Mouse (Mus musculus) limb, embryonic 11.5 days (tissue): Measurements from ENCODE around the gene Ppp4r4. TPM values are rescaled to one million over a fixed set of nuclear protein-coding genes. Genes with fewer than 3 reads are reported as not detected.
"Not testable (repeated sequence)": the region's sequence is repeated elsewhere in the genome, so short reads cannot be mapped to it uniquely, and the experiment has no call there.

ENCODE experiments used
- ATAC-seq: fragments of 200-750 bp; cut with Nextera tagmentation; 2 replicates; pipeline ENCODE4 v1.8.0; 2017; ENCODE audit warnings: low read depth; ENCODE audit not compliant: insufficient number of reproducible peaks, low FRiP score, low TSS enrichment
- DNase-seq: peaks from one replicate; pipeline ENCODE4 v3.0.0-alpha.2; 2015; ENCODE audit warnings: low spot score
- H3K27ac ChIP-seq: fragments of 300-500 bp; sonication (generic); replicated peaks from 2 replicates; pipeline ENCODE4 v1.5.1; 2014; ENCODE audit warnings: low read depth, mild to moderate bottlenecking, low read length
- H3K27me3 ChIP-seq: fragments of 300-500 bp; sonication (generic); 2 replicates; pipeline ENCODE4 v1.6.1; 2014; ENCODE audit warnings: mild to moderate bottlenecking, low read length, mixed read lengths; ENCODE audit not compliant: control insufficient read depth, insufficient read depth
- H3K36me3 ChIP-seq: fragments of 300-500 bp; sonication (generic); 2 replicates; pipeline ENCODE4 v1.6.1; 2014; ENCODE audit warnings: mild to moderate bottlenecking, low read length, moderate library complexity, mixed read lengths; ENCODE audit not compliant: control insufficient read depth, insufficient read depth
- H3K4me1 ChIP-seq: fragments of 300-500 bp; sonication (generic); 2 replicates; pipeline ENCODE4 v1.6.1; 2014; ENCODE audit warnings: low read length, mixed read lengths; ENCODE audit not compliant: control insufficient read depth, insufficient read depth
- H3K4me2 ChIP-seq: fragments of 300-500 bp; sonication (generic); 2 replicates; pipeline ENCODE4 v1.6.1; 2014; ENCODE audit warnings: low read depth, mild to moderate bottlenecking, moderate library complexity; ENCODE audit not compliant: severe bottlenecking
- H3K4me3 ChIP-seq: fragments of 300-500 bp; sonication (generic); 2 replicates; pipeline ENCODE4 v1.5.1; 2014; ENCODE audit warnings: low read depth, low read length
- H3K9ac ChIP-seq: fragments of 300-500 bp; sonication (generic); 2 replicates; pipeline ENCODE4 v1.6.1; 2014; ENCODE audit warnings: mild to moderate bottlenecking, low read length
- H3K9me3 ChIP-seq: fragments of 300-500 bp; sonication (generic); 2 replicates; pipeline ENCODE4 v1.6.1; 2016; ENCODE audit warnings: low read length; ENCODE audit not compliant: control insufficient read depth
- WGBS: fragments of 180-500 bp; shearing (Covaris S2); extraction: QIAGEN DNeasy Blood & Tissue Kit; methylation state at CpG from one replicate; pipeline ENCODE4 v1.1.7; 2014; 5-methylcytosine and 5-hydroxymethylcytosine counted together
- polyA plus RNA-seq: library from polyadenylated mRNA; unstranded; fragments of >200 nt; fragmentation: Nextera tagmentation; extraction: Ambion mirVana; gene quantifications from 2 replicates; pipeline ENCODE4 v1.2.1, GENCODE M21; 2014

The Ppp4r4 gene
- polyA plus RNA-seq, 1 experiment from 2014 or later: 2.2 TPM

DNA sequence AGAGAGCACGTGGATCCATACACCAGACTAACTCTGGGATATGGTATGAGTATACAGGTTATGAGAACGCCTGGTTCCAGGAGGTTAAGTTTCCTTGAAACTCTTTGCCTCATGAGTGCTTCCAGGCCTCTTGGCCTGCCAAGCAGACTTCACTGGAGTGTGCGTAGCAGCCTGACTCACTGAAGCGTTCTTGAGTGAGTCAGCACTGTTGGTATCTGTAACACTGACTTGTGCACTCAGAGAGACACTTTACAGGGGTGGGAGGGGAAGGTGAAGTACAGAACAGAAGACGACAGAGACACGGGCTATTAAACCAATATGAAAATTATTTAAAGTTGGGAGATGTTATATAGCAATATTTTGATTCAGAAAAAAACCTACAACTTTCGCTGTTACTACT lies 33.1 kb downstream of the Ppp4r4 start:
- Histone ChIP-seq H3K9me3 (no peaks in the 10 kb centered on the region), H3K9ac (no peak overlapping the region), H3K4me2 (no peak overlapping the region), H3K36me3 (no peaks in the 10 kb centered on the region), H3K4me1 (no peaks in the 10 kb centered on the region), H3K4me3 (no peak overlapping the region), H3K27ac (no peak overlapping the region), H3K27me3 (no peaks in the 10 kb centered on the region)
- no peak for ATAC-seq
- DNase-seq: no peak
- WGBS: 86% methylated on average over 7 of the region's 7 CpGs

DNA sequence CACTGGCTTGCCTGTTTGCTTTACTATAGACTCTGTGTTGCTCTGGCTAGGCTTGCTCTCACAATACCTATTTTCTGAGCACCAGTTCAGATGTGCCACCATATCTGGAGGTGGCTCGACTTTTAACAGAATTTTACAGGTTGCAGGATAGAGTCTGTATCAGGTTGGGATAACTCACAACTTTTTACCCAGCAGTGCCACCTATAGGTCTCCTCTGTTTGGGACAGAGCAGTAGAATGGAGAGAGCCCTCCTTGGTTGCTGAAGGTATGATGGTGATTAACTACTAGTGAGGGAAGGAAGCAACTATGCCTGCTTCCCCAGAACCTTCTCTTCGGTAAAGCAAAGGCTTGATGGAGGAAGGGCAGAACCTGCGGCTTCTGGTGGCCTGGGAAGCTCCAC lies 35.0 kb downstream of the Ppp4r4 start:
- Histone ChIP-seq H3K9me3 (no peaks in the 10 kb centered on the region), H3K4me3 (no peak overlapping the region), H3K9ac (no peak overlapping the region), H3K36me3 (no peaks in the 10 kb centered on the region), H3K27me3 (no peaks in the 10 kb centered on the region), H3K4me2 (no peak overlapping the region), H3K4me1 (no peaks in the 10 kb centered on the region), H3K27ac (no peak overlapping the region)
- no peak for ATAC-seq
- no peak for DNase-seq
- WGBS: 73% methylated on average over 3 of the region's 3 CpGs

DNA sequence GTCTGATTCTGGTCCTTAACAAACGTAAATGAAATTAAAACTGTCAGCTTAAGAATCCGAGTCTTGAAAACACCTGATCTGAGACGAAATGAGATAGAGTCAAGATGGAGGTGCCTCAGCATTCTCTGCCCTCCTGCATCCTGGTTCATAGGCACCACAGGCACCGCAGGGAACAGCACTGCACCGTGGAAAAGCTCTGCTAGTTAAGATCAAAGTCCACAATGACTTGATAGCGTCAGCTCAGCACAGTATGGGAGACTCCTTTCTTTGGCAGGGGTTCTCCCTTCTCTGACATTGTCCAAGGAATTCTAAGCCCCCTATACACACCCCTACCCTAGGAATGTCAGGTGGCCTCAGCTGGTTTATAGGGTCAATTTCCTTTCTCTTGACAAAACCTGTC lies 37.6 kb downstream of the Ppp4r4 start:
- Histone ChIP-seq H3K27ac (no peak overlapping the region), H3K9ac (no peak overlapping the region), H3K9me3 (no peaks in the 10 kb centered on the region), H3K27me3 (no peaks in the 10 kb centered on the region), H3K4me2 (no peak overlapping the region), H3K4me3 (no peak overlapping the region), H3K36me3 (no peaks in the 10 kb centered on the region), H3K4me1 (no peaks in the 10 kb centered on the region)
- DNase-seq (no peak), ATAC-seq (no peak)
- 60% methylated on average over 6 of the region's 6 CpGs for WGBS

DNA sequence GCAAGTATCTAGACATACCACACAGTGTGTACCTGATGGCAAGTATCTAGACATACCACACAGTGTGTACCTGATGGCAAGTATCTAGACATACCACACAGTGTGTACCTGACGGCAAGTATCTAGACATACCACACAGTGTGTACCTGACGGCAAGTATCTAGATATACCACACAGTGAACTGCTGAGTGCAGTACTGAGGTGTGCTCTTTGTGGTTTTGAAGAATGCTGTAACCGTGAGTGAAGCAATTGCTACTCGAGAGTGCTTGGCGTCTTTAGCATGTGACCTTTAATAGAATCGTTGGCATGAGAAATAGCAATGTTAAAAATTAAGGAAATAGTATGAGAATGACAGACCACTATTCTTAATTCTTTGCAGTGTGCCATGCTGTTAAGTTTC lies 46.1 kb downstream of the Ppp4r4 start:
- H3K9me3 ChIP-seq, H3K4me1 ChIP-seq, H3K4me2 ChIP-seq, H3K27ac ChIP-seq, H3K27me3 ChIP-seq, DNase-seq, H3K36me3 ChIP-seq, ATAC-seq, H3K4me3 ChIP-seq, H3K9ac ChIP-seq: not testable (repeated sequence)
- WGBS: 90% methylated on average over 6 of the region's 6 CpGs

DNA sequence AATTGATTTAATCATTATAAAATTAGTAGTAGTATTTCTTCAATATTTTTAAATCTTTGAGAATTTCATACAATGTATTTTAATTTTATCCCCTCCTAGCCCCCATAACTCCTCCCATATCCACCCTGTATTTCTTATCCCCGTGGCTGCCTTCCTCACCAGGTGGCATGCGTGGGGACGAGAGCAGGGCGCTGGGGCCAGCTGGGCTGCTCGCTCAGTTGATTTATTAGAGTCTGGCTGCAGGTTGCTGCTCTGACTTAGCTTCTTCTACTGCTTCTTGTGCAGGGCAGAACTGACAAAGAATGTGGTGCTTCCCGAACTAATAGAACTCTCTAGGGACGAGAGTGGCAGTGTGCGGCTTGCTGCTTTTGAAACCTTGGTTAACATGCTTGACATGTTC lies 51.7 kb downstream of the Ppp4r4 start:
- no peaks in the 10 kb centered on the region for H3K4me1 ChIP-seq
- H3K9me3 ChIP-seq: no peaks in the 10 kb centered on the region
- no peak overlapping the region for H3K9ac ChIP-seq
- no peak for ATAC-seq
- WGBS: 59% methylated on average over 8 of the region's 8 CpGs
- no peak overlapping the region for H3K4me3 ChIP-seq
- H3K27ac ChIP-seq: no peak overlapping the region
- H3K27me3 ChIP-seq: no peaks in the 10 kb centered on the region
- DNase-seq: no peak
- no peak overlapping the region for H3K4me2 ChIP-seq
- H3K36me3 ChIP-seq: no peaks in the 10 kb centered on the region

DNA sequence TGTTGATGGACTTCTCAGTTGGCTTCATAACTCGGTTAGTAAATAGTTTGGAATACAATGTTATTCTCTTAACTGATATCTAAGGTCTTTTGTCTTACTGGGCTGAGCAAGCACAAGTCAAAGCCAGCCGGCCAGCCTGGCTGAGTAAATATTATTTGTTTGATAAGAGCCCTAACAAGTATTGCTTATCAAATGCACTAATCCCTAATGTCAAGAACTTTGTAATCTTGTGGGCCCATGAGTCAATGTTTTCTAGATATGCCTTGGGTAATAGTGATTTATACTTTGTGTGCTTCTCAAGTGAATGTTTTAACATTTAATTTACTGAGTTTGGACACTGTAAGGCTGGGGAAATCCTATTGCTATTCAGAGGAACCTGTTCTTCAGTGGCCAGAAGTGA lies 66.3 kb downstream of the Ppp4r4 start:
- H3K4me1 ChIP-seq: no peaks in the 10 kb centered on the region
- WGBS: 85% methylated on average over 2 of the region's 2 CpGs
- H3K27ac ChIP-seq: no peak overlapping the region
- ATAC-seq (no peak), DNase-seq (no peak)
- H3K9me3 ChIP-seq: no peaks in the 10 kb centered on the region
- H3K27me3 ChIP-seq: no peaks in the 10 kb centered on the region
- H3K36me3 ChIP-seq: no peaks in the 10 kb centered on the region
- H3K9ac ChIP-seq: no peak overlapping the region
- no peak overlapping the region for H3K4me2 ChIP-seq
- H3K4me3 ChIP-seq: no peak overlapping the region

DNA sequence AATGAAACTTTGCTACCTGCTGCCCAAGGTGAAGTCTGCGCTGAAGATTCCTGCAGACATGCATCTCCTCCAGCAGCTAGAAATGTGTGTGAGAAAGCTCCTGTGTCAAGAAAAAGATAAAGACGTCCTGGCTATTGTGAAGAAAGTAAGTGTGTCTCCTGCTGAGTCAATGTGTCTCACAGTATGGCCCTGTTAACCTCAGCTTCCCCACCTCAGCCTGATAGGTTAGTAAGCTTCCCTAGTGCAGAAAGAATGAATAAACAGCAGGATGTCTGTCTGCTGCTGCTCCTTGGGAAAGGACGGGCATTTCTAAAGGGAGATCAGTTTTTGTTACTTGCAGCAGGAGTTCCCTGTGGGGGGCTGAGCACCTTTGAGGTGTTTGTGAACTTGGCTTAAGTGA lies 68.3 kb downstream of the Ppp4r4 start:
- H3K4me2 ChIP-seq: no peak overlapping the region
- H3K4me1 ChIP-seq: no peaks in the 10 kb centered on the region
- H3K4me3 ChIP-seq: no peak overlapping the region
- H3K9ac ChIP-seq: no peak overlapping the region
- no peaks in the 10 kb centered on the region for H3K27me3 ChIP-seq
- ATAC-seq: no peak
- DNase-seq: no peak
- H3K27ac ChIP-seq: no peak overlapping the region
- H3K9me3 ChIP-seq: no peaks in the 10 kb centered on the region
- no peaks in the 10 kb centered on the region for H3K36me3 ChIP-seq
- WGBS: 37% methylated on average over 3 of the region's 3 CpGs

DNA sequence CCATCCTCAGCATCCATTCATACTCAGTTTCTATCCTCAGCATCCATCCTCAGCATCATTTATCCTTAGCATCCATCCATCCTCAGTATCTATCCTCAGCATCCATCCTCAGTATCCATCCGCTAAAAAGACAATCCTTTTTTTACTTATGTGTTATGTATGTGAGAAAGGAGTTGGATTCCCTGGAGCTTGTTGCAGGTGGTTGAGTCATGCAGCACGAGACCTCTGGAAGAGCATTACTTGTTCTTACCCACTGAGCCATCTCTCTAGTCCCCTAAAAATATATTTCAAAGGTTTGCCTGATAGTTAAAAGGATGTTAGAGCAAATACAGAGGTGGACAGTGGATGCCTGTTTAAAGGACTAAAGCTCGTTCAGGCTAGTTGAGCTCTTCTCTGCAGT lies 69.8 kb downstream of the Ppp4r4 start:
- H3K4me2 ChIP-seq: no peak overlapping the region
- H3K27ac ChIP-seq: no peak overlapping the region
- H3K4me3 ChIP-seq: no peak overlapping the region
- no peaks in the 10 kb centered on the region for H3K4me1 ChIP-seq
- DNase-seq (no peak), ATAC-seq (no peak)
- no peak overlapping the region for H3K9ac ChIP-seq
- H3K27me3 ChIP-seq: no peaks in the 10 kb centered on the region
- H3K36me3 ChIP-seq: no peaks in the 10 kb centered on the region
- H3K9me3 ChIP-seq: no peaks in the 10 kb centered on the region
- WGBS: 55% methylated on average over 3 of the region's 3 CpGs

DNA sequence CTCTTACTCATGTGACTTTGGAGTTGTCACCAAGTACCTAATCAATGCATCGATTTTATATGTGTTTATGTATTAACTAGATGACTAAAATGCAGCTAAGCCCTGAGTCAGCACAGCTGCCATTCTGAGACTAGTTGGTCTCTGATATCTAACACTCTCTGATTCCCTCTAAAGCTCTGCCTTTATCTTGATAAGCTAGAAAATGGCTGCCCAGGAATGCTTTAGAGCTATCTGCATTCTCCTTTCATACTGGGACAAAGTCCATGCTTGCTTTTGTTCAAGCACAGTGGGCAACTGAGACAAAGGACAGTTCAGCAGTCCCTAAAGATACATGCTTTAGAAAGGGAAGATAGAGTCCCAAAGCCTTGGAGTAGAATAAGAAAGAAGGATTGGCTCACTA lies 83.1 kb downstream of the Ppp4r4 start:
- Histone ChIP-seq H3K9me3 (no peaks in the 10 kb centered on the region), H3K4me1 (no peaks in the 10 kb centered on the region), H3K27me3 (no peaks in the 10 kb centered on the region), H3K4me2 (no peak overlapping the region), H3K4me3 (no peak overlapping the region), H3K9ac (no peak overlapping the region), H3K27ac (no peak overlapping the region), H3K36me3 (no peaks in the 10 kb centered on the region; the same call in 1 of the 2 replicates)
- DNase-seq (no peak), ATAC-seq (no peak)
- 89% methylated on average over 1 of the region's 1 CpGs for WGBS
